Mouse (Mus musculus) heart, adult 2 months (tissue): Measurements from ENCODE around the gene Myadm.
A peak's percentile ranks its signal among the peaks of the same experiment; 100 is the strongest.

ENCODE experiments used
- CTCF ChIP-seq: fragments of 200-600 bp; IDR thresholded peaks from 2 replicates; pipeline ENCODE4 v1.8.1; 2022; ENCODE audit warnings: antibody characterized with exemption, mild to moderate bottlenecking, moderate library complexity
- POLR2A ChIP-seq: fragments of 200-500 bp; IDR thresholded peaks from 2 replicates; pipeline ENCODE4 v1.6.1; 2011; ENCODE audit warnings: mild to moderate bottlenecking, low read depth, low read length, control low read depth; ENCODE audit not compliant: insufficient read depth

GRCm38 (mm10) chr7:3239193-3239592 lies 49.7 kb upstream of the Myadm start:
- TF ChIP-seq CTCF: peak; percentile 24
- TF ChIP-seq POLR2A: no peak
